In genomic region chr6:50806376-50807077, GRCm38 (mm10) we compare ENCODE assay signal across 9 mouse cellular contexts.
DNase-seq lines count a peak whose midpoint lies in the region; ATAC-seq lines count a peak whose summit lies in the region.
"Had no signal": no experiment of that assay in that cellular context is flagged by ENCODE, and none has a peak within 500 bp of the region (broad histone marks: within the 10 kb centered on the region; RNA-seq: fewer than 3 reads in every experiment).

No protein-coding gene starts in this region.

- H3K9me3 ChIP-seq in liver, embryonic 11.5 days (ENCODE audit: control insufficient read depth, low read length), result no peaks in the 10 kb centered on the region
- no peaks in the 10 kb centered on the region for H3K9me3 ChIP-seq in embryonic facial prominence, embryonic 13.5 days
- H3K9me3 ChIP-seq in hindbrain, embryonic 10.5 days, result no peaks in the 10 kb centered on the region
- H3K9me3 ChIP-seq in midbrain, embryonic 13.5 days, result no peaks in the 10 kb centered on the region
- H3K9me3 ChIP-seq: liver, embryonic 13.5 days had no signal

- peak; percentile 36 for DNase-seq in liver
- no peak for DNase-seq in liver, embryonic 11.5 days (ENCODE audit: low spot score)
- DNase-seq in adrenal gland, postnatal 10 days, result peak; percentile 55
- peak; percentile 68 for DNase-seq in hindbrain, embryonic 10.5 days (ENCODE audit: low spot score)
- DNase-seq in left cerebral cortex, postnatal 10 days (ENCODE audit: extremely low spot score in 1 of 2, low spot score in 2 of 2), result peak; percentile 62
- peak; percentile 53 for DNase-seq in yolk sac, embryonic 10.5 days (ENCODE audit: low spot score)
- DNase-seq: liver, embryonic 13.5 days had no signal

- peaks cover 5% of the 10 kb centered on the region; the same call in 1 of the 2 replicates for H3K4me1 ChIP-seq in liver, embryonic 11.5 days (replicated peaks; ENCODE audit: control insufficient read depth, insufficient read depth, low read length)
- peaks cover 43% of the 10 kb centered on the region for H3K4me1 ChIP-seq in embryonic facial prominence, embryonic 13.5 days
- H3K4me1 ChIP-seq in hindbrain, embryonic 10.5 days (replicated peaks), result peaks cover 63% of the 10 kb centered on the region
- H3K4me1 ChIP-seq in midbrain, embryonic 13.5 days (replicated peaks), result peaks cover 46% of the 10 kb centered on the region

- WGBS in liver, embryonic 11.5 days, result 24% methylated on average over 7 of the region's 7 CpGs
- 21% methylated on average over 7 of the region's 7 CpGs for WGBS in embryonic facial prominence, embryonic 13.5 days
- 23% methylated on average over 7 of the region's 7 CpGs for WGBS in hindbrain, embryonic 10.5 days
- WGBS in midbrain, embryonic 13.5 days, result 15% methylated on average over 7 of the region's 7 CpGs

- no peak overlapping the region for H3K9ac ChIP-seq in liver, embryonic 11.5 days (ENCODE audit: low read depth, low read length)
- H3K9ac ChIP-seq in embryonic facial prominence, embryonic 13.5 days, result peak overlapping the region; percentile 16; the same call in 1 of the 2 replicates
- H3K9ac ChIP-seq in midbrain, embryonic 13.5 days (replicated peaks), result no peak overlapping the region
- H3K9ac ChIP-seq: liver, embryonic 13.5 days had no signal

- H3K4me3 ChIP-seq in liver, embryonic 11.5 days (ENCODE audit: low read depth, low read length), result no peak overlapping the region
- no peak overlapping the region for H3K4me3 ChIP-seq in embryonic facial prominence, embryonic 13.5 days
- no peak overlapping the region for H3K4me3 ChIP-seq in hindbrain, embryonic 10.5 days
- no peak overlapping the region for H3K4me3 ChIP-seq in midbrain, embryonic 13.5 days (replicated peaks)
- H3K4me3 ChIP-seq: liver, embryonic 13.5 days had no signal

- H3K36me3 ChIP-seq in liver, embryonic 11.5 days (ENCODE audit: control insufficient read depth, insufficient read depth, low read length), result no peaks in the 10 kb centered on the region
- H3K36me3 ChIP-seq in embryonic facial prominence, embryonic 13.5 days, result no peaks in the 10 kb centered on the region
- H3K36me3 ChIP-seq in hindbrain, embryonic 10.5 days, result no peaks in the 10 kb centered on the region
- no peaks in the 10 kb centered on the region for H3K36me3 ChIP-seq in midbrain, embryonic 13.5 days
- H3K36me3 ChIP-seq: liver, embryonic 13.5 days had no signal

- H3K27ac ChIP-seq in liver, embryonic 11.5 days (ENCODE audit: low read depth, low read length), result no peak overlapping the region
- peak overlapping the region; percentile 82 for H3K27ac ChIP-seq in embryonic facial prominence, embryonic 13.5 days
- H3K27ac ChIP-seq in hindbrain, embryonic 10.5 days, result peak overlapping the region; percentile 72
- H3K27ac ChIP-seq in midbrain, embryonic 13.5 days, result no peak overlapping the region
- H3K27ac ChIP-seq: liver, embryonic 13.5 days had no signal

- no peak overlapping the region for H3K4me2 ChIP-seq in liver, embryonic 11.5 days
- H3K4me2 ChIP-seq in embryonic facial prominence, embryonic 13.5 days, result no peak overlapping the region
- no peak overlapping the region for H3K4me2 ChIP-seq in midbrain, embryonic 13.5 days (replicated peaks)
- H3K4me2 ChIP-seq: liver, embryonic 13.5 days had no signal

- no peak for ATAC-seq in liver, embryonic 11.5 days (replicated peaks; ENCODE audit: low FRiP score)
- peak; percentile 22; the same call in 1 of the 2 replicates for ATAC-seq in embryonic facial prominence, embryonic 13.5 days (ENCODE audit: insufficient number of reproducible peaks, insufficient read depth, low FRiP score, low TSS enrichment, low read depth)
- peak; percentile 75 for ATAC-seq in midbrain, embryonic 13.5 days

- intact Hi-C loops in left cerebral cortex, postnatal 10 days (cut with DNase I), result loop anchor here (1.0 to 2.0 kb wide), 2 partner anchors 127 to 362 kb away; no protein-coding TSS in a partner anchor

- 0 out of 2 replicates have a peak, but pooled peaks cover 4% of the 10 kb centered on the region for H3K27me3 ChIP-seq in liver, embryonic 11.5 days (replicated peaks; ENCODE audit: control insufficient read depth, insufficient read depth, low read length)
- no peaks in the 10 kb centered on the region for H3K27me3 ChIP-seq in embryonic facial prominence, embryonic 13.5 days
- peaks cover 17% of the 10 kb centered on the region; the same call in 1 of the 2 replicates for H3K27me3 ChIP-seq in hindbrain, embryonic 10.5 days (ENCODE audit: insufficient read depth, poor library complexity, severe bottlenecking)
- H3K27me3 ChIP-seq in midbrain, embryonic 13.5 days, result peaks cover 4% of the 10 kb centered on the region; the same call in 1 of the 2 replicates
- H3K27me3 ChIP-seq: liver, embryonic 13.5 days had no signal

Comparison
In these comparisons a context has a peak if more than half of its experiments do, and no peak if none do; other contexts are left out.
1. H3K27ac ChIP-seq: peak in embryonic facial prominence, embryonic 13.5 days (single experiment) and hindbrain, embryonic 10.5 days (single experiment); none in liver, embryonic 11.5 days (single experiment) and midbrain, embryonic 13.5 days (single experiment).